Mouse (Mus musculus): ENCODE data around the gene Gnb5. TPM values are rescaled to one million over a fixed set of nuclear protein-coding genes. Genes with fewer than 3 reads are reported as not detected.

Gnb5 gene
- 3.7 and 4.0 TPM in 2 replicates for polyA plus RNA-seq (2012; rRNA removed)

GRCm38 (mm10) chr9:75306126-75306898, at the start of gene Gnb5:
Gene Gnb5, plus strand, starts transcription at chr9:75306288.
- H3K27ac ChIP-seq (ENCODE audit: control insufficient read depth, insufficient read depth, low read depth, low read length): no peak within 1 kb of the TSS
- no peaks in the 10 kb centered on the region for H3K36me3 ChIP-seq (ENCODE audit: control insufficient read depth, insufficient read depth, low read length)
- peaks cover 6% of the 10 kb centered on the region for H3K4me1 ChIP-seq (ENCODE audit: control insufficient read depth, insufficient read depth, low read length)
- H3K4me3 ChIP-seq (ENCODE audit: control insufficient read depth, low read depth, low read length): no peak within 1 kb of the TSS
- TF ChIP-seq CTCF (IDR thresholded peaks at IDR 0.05; ENCODE audit: control insufficient read depth, insufficient read depth, insufficient replicate concordance, low read depth, low read length) (no peak), POLR2A (IDR thresholded peaks at IDR 0.05; ENCODE audit: control insufficient read depth, low read depth, low read length) (no peak)
- no peaks in the 10 kb centered on the region for H3K27me3 ChIP-seq (ENCODE audit: control insufficient read depth, insufficient read depth, low read length)

- Histone ChIP-seq H3K4me1 (ENCODE audit: control insufficient read depth, insufficient read depth, low read length) (no peaks in the 10 kb centered on the region), H3K4me3 (ENCODE audit: control insufficient read depth, low read depth, low read length) (no peak overlapping the region), H3K36me3 (ENCODE audit: control insufficient read depth, insufficient read depth, low read length) (no peaks in the 10 kb centered on the region), H3K27ac (ENCODE audit: control insufficient read depth, insufficient read depth, low read depth, low read length) (no peak overlapping the region), H3K27me3 (ENCODE audit: control insufficient read depth, insufficient read depth, low read length) (no peaks in the 10 kb centered on the region)
- TF ChIP-seq POLR2A (IDR thresholded peaks at IDR 0.05; ENCODE audit: control insufficient read depth, low read depth, low read length) (no peak), CTCF (IDR thresholded peaks at IDR 0.05; ENCODE audit: control insufficient read depth, insufficient read depth, insufficient replicate concordance, low read depth, low read length) (no peak)
These were observed 47.3 kb upstream of the Gnb5 start for GRCm38 (mm10) chr9:75258792-75259191.

- TF ChIP-seq POLR2A (IDR thresholded peaks at IDR 0.05; ENCODE audit: control insufficient read depth, low read depth, low read length) (no peak), CTCF (IDR thresholded peaks at IDR 0.05; ENCODE audit: control insufficient read depth, insufficient read depth, insufficient replicate concordance, low read depth, low read length) (no peak)
- H3K36me3 ChIP-seq (ENCODE audit: control insufficient read depth, insufficient read depth, low read length): no peaks in the 10 kb centered on the region
- H3K27me3 ChIP-seq (ENCODE audit: control insufficient read depth, insufficient read depth, low read length): no peaks in the 10 kb centered on the region
- H3K4me1 ChIP-seq (ENCODE audit: control insufficient read depth, insufficient read depth, low read length): no peaks in the 10 kb centered on the region
- no peak overlapping the region for H3K4me3 ChIP-seq (ENCODE audit: control insufficient read depth, low read depth, low read length)
- no peak overlapping the region for H3K27ac ChIP-seq (ENCODE audit: control insufficient read depth, insufficient read depth, low read depth, low read length)
These were observed 46.4 kb upstream of the Gnb5 start for GRCm38 (mm10) chr9:75259656-75260055.

GRCm38 (mm10) chr9:75261332-75261872, 44.7 kb upstream of the Gnb5 start:
- no peak overlapping the region for H3K27ac ChIP-seq (ENCODE audit: control insufficient read depth, insufficient read depth, low read depth, low read length)
- TF ChIP-seq POLR2A (IDR thresholded peaks at IDR 0.05; ENCODE audit: control insufficient read depth, low read depth, low read length): no peak
- no peak for TF ChIP-seq CTCF (IDR thresholded peaks at IDR 0.05; ENCODE audit: control insufficient read depth, insufficient read depth, insufficient replicate concordance, low read depth, low read length)
- H3K27me3 ChIP-seq (ENCODE audit: control insufficient read depth, insufficient read depth, low read length): no peaks in the 10 kb centered on the region
- H3K4me3 ChIP-seq (ENCODE audit: control insufficient read depth, low read depth, low read length): no peak overlapping the region
- no peaks in the 10 kb centered on the region for H3K4me1 ChIP-seq (ENCODE audit: control insufficient read depth, insufficient read depth, low read length)
- no peaks in the 10 kb centered on the region for H3K36me3 ChIP-seq (ENCODE audit: control insufficient read depth, insufficient read depth, low read length)

- no peak for TF ChIP-seq POLR2A (IDR thresholded peaks at IDR 0.05; ENCODE audit: control insufficient read depth, low read depth, low read length)
- TF ChIP-seq CTCF (IDR thresholded peaks at IDR 0.05; ENCODE audit: control insufficient read depth, insufficient read depth, insufficient replicate concordance, low read depth, low read length): no peak
- no peaks in the 10 kb centered on the region for H3K36me3 ChIP-seq (ENCODE audit: control insufficient read depth, insufficient read depth, low read length)
- H3K4me3 ChIP-seq (ENCODE audit: control insufficient read depth, low read depth, low read length): no peak overlapping the region
- no peaks in the 10 kb centered on the region for H3K27me3 ChIP-seq (ENCODE audit: control insufficient read depth, insufficient read depth, low read length)
- H3K27ac ChIP-seq (ENCODE audit: control insufficient read depth, insufficient read depth, low read depth, low read length): no peak overlapping the region
- no peaks in the 10 kb centered on the region for H3K4me1 ChIP-seq (ENCODE audit: control insufficient read depth, insufficient read depth, low read length)
These were observed 43.8 kb upstream of the Gnb5 start for GRCm38 (mm10) chr9:75262235-75262826.

GRCm38 (mm10) chr9:75264008-75264718, 41.9 kb upstream of the Gnb5 start:
- H3K4me3 ChIP-seq (ENCODE audit: control insufficient read depth, low read depth, low read length): no peak overlapping the region
- H3K36me3 ChIP-seq (ENCODE audit: control insufficient read depth, insufficient read depth, low read length): no peaks in the 10 kb centered on the region
- TF ChIP-seq CTCF (IDR thresholded peaks at IDR 0.05; ENCODE audit: control insufficient read depth, insufficient read depth, insufficient replicate concordance, low read depth, low read length) (no peak), POLR2A (IDR thresholded peaks at IDR 0.05; ENCODE audit: control insufficient read depth, low read depth, low read length) (no peak)
- H3K27me3 ChIP-seq (ENCODE audit: control insufficient read depth, insufficient read depth, low read length): no peaks in the 10 kb centered on the region
- H3K27ac ChIP-seq (ENCODE audit: control insufficient read depth, insufficient read depth, low read depth, low read length): no peak overlapping the region
- H3K4me1 ChIP-seq (ENCODE audit: control insufficient read depth, insufficient read depth, low read length): no peaks in the 10 kb centered on the region

- Histone ChIP-seq H3K27ac (ENCODE audit: control insufficient read depth, insufficient read depth, low read depth, low read length) (no peak overlapping the region), H3K4me3 (ENCODE audit: control insufficient read depth, low read depth, low read length) (no peak overlapping the region), H3K4me1 (ENCODE audit: control insufficient read depth, insufficient read depth, low read length) (no peaks in the 10 kb centered on the region), H3K27me3 (ENCODE audit: control insufficient read depth, insufficient read depth, low read length) (no peaks in the 10 kb centered on the region), H3K36me3 (ENCODE audit: control insufficient read depth, insufficient read depth, low read length) (no peaks in the 10 kb centered on the region)
- TF ChIP-seq POLR2A (IDR thresholded peaks at IDR 0.05; ENCODE audit: control insufficient read depth, low read depth, low read length) (no peak), CTCF (IDR thresholded peaks at IDR 0.05; ENCODE audit: control insufficient read depth, insufficient read depth, insufficient replicate concordance, low read depth, low read length) (no peak)
These were observed 38.9 kb upstream of the Gnb5 start for GRCm38 (mm10) chr9:75267147-75267546.
